Mouse (Mus musculus): ENCODE data around the gene Serac1.

The Serac1 gene

DNA sequence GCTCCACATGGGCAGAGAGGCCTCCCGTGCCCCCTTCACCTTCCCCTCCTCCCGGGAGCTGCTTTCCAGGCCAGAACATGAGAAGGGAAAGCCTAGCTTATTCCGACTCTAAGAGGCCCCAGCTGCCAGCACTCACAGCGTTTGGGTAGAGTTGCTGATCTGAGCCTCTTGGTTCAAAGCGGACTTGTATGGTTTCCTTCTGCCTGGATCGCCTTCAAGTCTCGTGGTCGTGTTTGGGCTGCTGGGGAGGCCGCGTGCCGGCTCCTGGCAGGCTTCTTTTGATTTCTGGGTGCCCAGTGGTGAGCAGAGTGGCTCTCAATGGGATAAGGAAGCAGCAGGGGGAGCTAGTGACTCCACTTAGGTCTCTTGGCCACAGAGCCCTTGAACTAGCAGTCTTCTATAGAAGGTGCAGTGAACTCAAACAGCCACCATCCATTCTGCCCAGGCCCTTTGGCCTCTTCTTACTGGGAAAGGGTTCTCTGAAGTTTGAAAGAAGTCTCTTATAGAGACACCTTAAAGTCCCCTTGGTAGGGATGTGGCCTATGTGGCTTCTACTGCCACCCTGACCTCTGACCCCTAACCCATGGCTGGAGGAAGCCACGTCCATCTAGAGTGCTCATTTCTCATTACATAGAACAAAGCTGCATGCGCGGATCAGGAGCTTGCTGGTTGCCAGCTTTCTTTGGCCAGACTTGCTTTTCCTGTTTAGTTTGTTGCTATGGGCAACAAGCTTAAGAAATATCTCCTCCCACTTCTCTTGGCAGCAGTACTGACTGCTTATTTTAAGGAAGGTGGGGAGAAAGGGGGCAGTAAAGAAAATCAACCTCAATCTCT lies 73.7 kb downstream of the Serac1 start:
- in situ Hi-C loops (cut with MboI, MseI) = no loop called here

DNA sequence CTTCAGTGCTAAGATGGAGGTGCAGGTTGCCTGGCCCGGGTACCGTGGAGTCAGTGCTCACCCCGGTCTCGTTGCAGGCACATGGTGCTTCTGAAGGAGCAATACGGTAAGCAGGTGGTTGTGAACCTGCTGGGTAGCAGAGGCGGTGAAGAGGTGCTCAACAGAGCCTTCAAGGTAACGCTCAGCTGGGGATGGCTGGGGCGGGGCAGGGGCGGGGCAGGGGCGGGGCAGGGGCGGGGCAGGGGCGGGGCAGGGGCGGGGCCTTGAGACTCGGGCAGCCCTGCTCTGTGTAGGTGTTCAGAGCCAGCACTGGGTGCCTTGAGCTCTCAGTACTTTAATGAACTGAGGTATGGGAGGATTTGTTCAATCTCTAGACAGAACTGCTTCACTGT lies 74.3 kb downstream of the Serac1 start:
- in situ Hi-C loops (cut with MboI, MseI) = no loop called here

DNA sequence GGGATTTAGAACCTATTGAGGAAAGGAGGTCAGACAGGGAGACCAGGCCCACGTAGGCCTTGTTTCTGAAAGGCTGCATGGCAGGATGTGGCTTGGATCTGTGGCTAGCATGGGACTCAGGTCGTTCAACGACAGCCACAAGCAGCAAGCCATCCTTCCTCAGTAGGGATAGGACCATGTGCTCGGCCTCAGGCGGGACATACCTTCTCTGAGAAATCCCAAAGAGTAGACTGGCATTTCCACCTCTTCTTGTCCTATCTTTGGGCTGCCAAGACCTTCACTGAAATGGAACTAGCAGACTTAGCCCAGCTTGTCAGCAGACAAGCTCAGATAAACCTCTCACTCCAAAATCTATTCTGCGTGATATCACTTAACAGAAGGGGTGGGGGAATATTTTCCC lies 75.9 kb downstream of the Serac1 start:
- in situ Hi-C loops (cut with MboI, MseI) = no loop called here

- in situ Hi-C loops (cut with MboI, MseI) = no loop called here
Observed at GRCm38 (mm10) chr17:6002563-6002962, 77.0 kb downstream of the Serac1 start.

- in situ Hi-C loops (cut with MboI, MseI) = no loop called here
Observed at GRCm38 (mm10) chr17:6001836-6002235, 77.7 kb downstream of the Serac1 start.

- in situ Hi-C loops (cut with MboI, MseI) = no loop called here
Observed at GRCm38 (mm10) chr17:6001389-6001788, 78.2 kb downstream of the Serac1 start.

DNA sequence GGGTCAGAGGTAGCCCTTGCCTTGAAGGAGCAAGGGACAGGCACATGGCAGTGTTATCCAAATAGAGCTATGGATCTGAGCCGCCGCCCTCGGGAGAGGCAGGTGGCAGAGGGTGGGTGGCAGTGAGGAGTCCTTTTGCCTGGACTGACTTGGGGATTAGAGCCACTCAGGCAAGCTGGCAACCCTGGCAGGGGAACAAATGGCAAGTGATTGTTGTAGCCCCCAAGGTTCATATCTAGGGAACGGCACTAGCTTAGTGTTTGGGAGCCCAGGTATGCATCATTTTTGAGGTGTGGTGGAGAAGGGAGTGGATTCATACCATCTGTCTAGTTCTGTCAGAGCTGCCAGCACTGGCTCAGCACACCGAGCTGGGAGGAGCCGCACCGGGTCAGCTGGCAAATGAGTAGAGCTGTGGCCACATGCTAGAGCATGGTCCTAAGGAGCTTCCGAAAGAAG lies 78.6 kb downstream of the Serac1 start:
- in situ Hi-C loops (cut with MboI, MseI) = no loop called here

DNA sequence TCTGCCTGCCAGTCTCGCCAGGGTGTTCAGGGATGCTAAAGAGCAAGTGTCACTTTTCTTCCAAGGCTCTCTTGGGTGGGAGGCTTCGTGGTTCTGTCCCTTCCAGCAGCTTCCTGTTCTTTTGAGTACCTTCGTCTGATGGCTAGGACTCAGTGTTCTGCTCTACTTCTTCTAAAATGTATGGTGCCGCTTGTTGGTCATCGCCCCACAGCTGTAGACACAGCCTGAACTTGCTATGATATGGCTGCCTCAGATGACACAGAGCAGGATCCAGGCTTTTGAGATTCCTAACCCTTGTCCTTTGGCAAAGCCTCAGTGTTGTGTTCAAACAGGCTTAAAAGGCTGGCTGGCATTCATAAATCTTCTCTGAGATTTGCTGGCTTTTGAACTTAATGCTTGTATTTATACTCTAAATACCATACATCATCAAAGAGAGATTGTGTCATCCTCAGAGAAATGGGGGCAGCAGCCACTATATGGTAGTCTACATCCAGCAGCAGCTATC lies 80.5 kb downstream of the Serac1 start:
- in situ Hi-C loops (cut with MboI, MseI) = no loop called here

GRCm38 (mm10) chr17:5998235-5998500 lies 81.4 kb downstream of the Serac1 start:
- in situ Hi-C loops (cut with MboI, MseI) = no loop called here

- in situ Hi-C loops (cut with MboI, MseI) = no loop called here
Observed at GRCm38 (mm10) chr17:5997380-5998234, 81.9 kb downstream of the Serac1 start.

DNA sequence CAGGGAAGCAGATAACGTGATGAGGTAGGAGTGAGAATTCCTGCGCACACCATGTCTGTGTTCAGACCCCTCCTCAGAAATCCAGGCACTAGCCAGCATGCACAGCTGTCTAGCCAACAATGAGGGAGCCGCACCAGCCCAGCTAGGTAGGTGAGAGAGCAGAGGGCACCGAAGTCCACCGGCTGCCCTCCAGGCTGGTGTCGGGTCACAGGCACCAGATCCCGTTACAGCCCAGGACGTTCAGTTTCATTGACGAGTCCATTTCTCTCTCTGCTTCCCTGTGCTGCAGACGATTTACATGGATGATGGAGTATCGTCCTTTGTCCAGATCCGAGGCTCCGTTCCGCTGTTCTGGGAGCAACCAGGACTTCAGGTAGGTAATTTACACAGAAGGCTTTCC lies 83.0 kb downstream of the Serac1 start:
- in situ Hi-C loops (cut with MboI, MseI) = no loop called here

GRCm38 (mm10) chr17:5994606-5995005 lies 84.9 kb downstream of the Serac1 start:
- in situ Hi-C loops (cut with MboI, MseI) = no loop called here

GRCm38 (mm10) chr17:5993581-5994260 lies 85.8 kb downstream of the Serac1 start:
- in situ Hi-C loops (cut with MboI, MseI) = no loop called here

GRCm38 (mm10) chr17:5992866-5993580 lies 86.5 kb downstream of the Serac1 start:
- in situ Hi-C loops (cut with MboI, MseI) = no loop called here

All from T-helper 1 cell (primary cell).